Mouse (Mus musculus): Measurements from ENCODE around the gene Galr3. TPM values are rescaled to one million over a fixed set of nuclear protein-coding genes. Genes with fewer than 3 reads are reported as not detected.
"Not testable (repeated sequence)": the region's sequence is repeated elsewhere in the genome, so short reads cannot be mapped to it uniquely, and the experiment has no call there.

The Galr3 gene
- total and polyA plus RNA-seq, 3 experiments = not detected

GRCm38 (mm10) chr15:79006638-79007037 lies 35.0 kb upstream of the Galr3 start:
- no peaks in the 10 kb centered on the region for H3K27me3 ChIP-seq (ENCODE audit: control insufficient read depth, insufficient read depth, low read length)
- no peaks in the 10 kb centered on the region for H3K4me1 ChIP-seq (ENCODE audit: control insufficient read depth, insufficient read depth, low read length)
- intact Hi-C loops (cut with DNase I) = no loop called here
- TF ChIP-seq POLR2A (IDR thresholded peaks at IDR 0.05; ENCODE audit: insufficient read depth, low read depth, low read length) (no peak), CTCF (IDR thresholded peaks at IDR 0.05) (no peak), EP300 (IDR thresholded peaks at IDR 0.05; ENCODE audit: insufficient read depth, low read depth, low read length) (no peak)
- H3K4me3 ChIP-seq = no peak overlapping the region
- H3K36me3 ChIP-seq (ENCODE audit: control insufficient read depth, insufficient read depth, low read length) = no peaks in the 10 kb centered on the region
- H3K79me2 ChIP-seq (replicated peaks; ENCODE audit: control insufficient read depth, insufficient read depth, low read length) = no peaks in the 10 kb centered on the region
- no peak for DNase-seq
- no peak overlapping the region for H3K9ac ChIP-seq (ENCODE audit: low read depth, low read length)
- 76% methylated on average over 3 of the region's 3 CpGs for WGBS
- no peak overlapping the region for H3K27ac ChIP-seq

GRCm38 (mm10) chr15:79007059-79007458 lies 34.6 kb upstream of the Galr3 start:
- Histone ChIP-seq H3K36me3 (ENCODE audit: control insufficient read depth, insufficient read depth, low read length) (no peaks in the 10 kb centered on the region), H3K27ac (no peak overlapping the region), H3K4me3 (no peak overlapping the region), H3K27me3 (ENCODE audit: control insufficient read depth, insufficient read depth, low read length) (no peaks in the 10 kb centered on the region), H3K9ac (ENCODE audit: low read depth, low read length) (no peak overlapping the region), H3K4me1 (ENCODE audit: control insufficient read depth, insufficient read depth, low read length) (no peaks in the 10 kb centered on the region), H3K79me2 (replicated peaks; ENCODE audit: control insufficient read depth, insufficient read depth, low read length) (no peaks in the 10 kb centered on the region)
- TF ChIP-seq CTCF (IDR thresholded peaks at IDR 0.05) = no peak
- TF ChIP-seq EP300 (IDR thresholded peaks at IDR 0.05; ENCODE audit: insufficient read depth, low read depth, low read length) = no peak
- TF ChIP-seq POLR2A (IDR thresholded peaks at IDR 0.05; ENCODE audit: insufficient read depth, low read depth, low read length) = no peak
- intact Hi-C loops (cut with DNase I) = no loop called here
- no peak for DNase-seq
- 93% methylated on average over 5 of the region's 5 CpGs for WGBS

GRCm38 (mm10) chr15:79007836-79008235 lies 33.8 kb upstream of the Galr3 start:
- peak; percentile 37 for TF ChIP-seq CTCF (IDR thresholded peaks at IDR 0.05)
- WGBS = 88% methylated on average over 6 of the region's 6 CpGs
- intact Hi-C loops (cut with DNase I); H3K4me1 ChIP-seq (ENCODE audit: control insufficient read depth, insufficient read depth, low read length); H3K36me3 ChIP-seq (ENCODE audit: control insufficient read depth, insufficient read depth, low read length); H3K4me3 ChIP-seq; H3K9ac ChIP-seq (ENCODE audit: low read depth, low read length); DNase-seq; H3K27ac ChIP-seq; H3K79me2 ChIP-seq (replicated peaks; ENCODE audit: control insufficient read depth, insufficient read depth, low read length); H3K27me3 ChIP-seq (ENCODE audit: control insufficient read depth, insufficient read depth, low read length): not testable (repeated sequence)

- Histone ChIP-seq H3K9ac (ENCODE audit: low read depth, low read length) (no peak overlapping the region), H3K27ac (no peak overlapping the region), H3K36me3 (ENCODE audit: control insufficient read depth, insufficient read depth, low read length) (no peaks in the 10 kb centered on the region), H3K27me3 (ENCODE audit: control insufficient read depth, insufficient read depth, low read length) (no peaks in the 10 kb centered on the region), H3K4me1 (ENCODE audit: control insufficient read depth, insufficient read depth, low read length) (no peaks in the 10 kb centered on the region), H3K4me3 (no peak overlapping the region), H3K79me2 (replicated peaks; ENCODE audit: control insufficient read depth, insufficient read depth, low read length) (no peaks in the 10 kb centered on the region)
- 60% methylated on average over 5 of the region's 5 CpGs for WGBS
- TF ChIP-seq POLR2A (IDR thresholded peaks at IDR 0.05; ENCODE audit: insufficient read depth, low read depth, low read length) (no peak), EP300 (IDR thresholded peaks at IDR 0.05; ENCODE audit: insufficient read depth, low read depth, low read length) (no peak), CTCF (IDR thresholded peaks at IDR 0.05) (no peak)
- intact Hi-C loops (cut with DNase I) = no loop called here
- DNase-seq = no peak
Measured at GRCm38 (mm10) chr15:79009734-79010133, 32.0 kb upstream of the Galr3 start.

GRCm38 (mm10) chr15:79011550-79011949 lies 30.1 kb upstream of the Galr3 start:
- intact Hi-C loops (cut with DNase I) = no loop called here
- TF ChIP-seq EP300 (IDR thresholded peaks at IDR 0.05; ENCODE audit: insufficient read depth, low read depth, low read length) (no peak), CTCF (IDR thresholded peaks at IDR 0.05) (no peak), POLR2A (IDR thresholded peaks at IDR 0.05; ENCODE audit: insufficient read depth, low read depth, low read length) (no peak)
- no peak overlapping the region for H3K9ac ChIP-seq (ENCODE audit: low read depth, low read length)

GRCm38 (mm10) chr15:79013382-79013781 lies 28.3 kb upstream of the Galr3 start:
- 69% methylated on average over 7 of the region's 7 CpGs for WGBS

More at GRCm38 (mm10) chr15:79011550-79011949, 30.1 kb upstream of the Galr3 start:
- Histone ChIP-seq H3K4me3 (no peak overlapping the region), H3K79me2 (replicated peaks; ENCODE audit: control insufficient read depth, insufficient read depth, low read length) (no peaks in the 10 kb centered on the region), H3K27ac (no peak overlapping the region), H3K36me3 (ENCODE audit: control insufficient read depth, insufficient read depth, low read length) (no peaks in the 10 kb centered on the region), H3K27me3 (ENCODE audit: control insufficient read depth, insufficient read depth, low read length) (no peaks in the 10 kb centered on the region), H3K4me1 (ENCODE audit: control insufficient read depth, insufficient read depth, low read length) (no peaks in the 10 kb centered on the region)
- WGBS = 62% methylated on average over 10 of the region's 10 CpGs
- DNase-seq = no peak

More at GRCm38 (mm10) chr15:79013382-79013781, 28.3 kb upstream of the Galr3 start:
- Histone ChIP-seq H3K27ac (no peak overlapping the region), H3K79me2 (replicated peaks; ENCODE audit: control insufficient read depth, insufficient read depth, low read length) (no peaks in the 10 kb centered on the region), H3K4me3 (no peak overlapping the region), H3K9ac (ENCODE audit: low read depth, low read length) (no peak overlapping the region), H3K36me3 (ENCODE audit: control insufficient read depth, insufficient read depth, low read length) (no peaks in the 10 kb centered on the region), H3K4me1 (ENCODE audit: control insufficient read depth, insufficient read depth, low read length) (no peaks in the 10 kb centered on the region), H3K27me3 (ENCODE audit: control insufficient read depth, insufficient read depth, low read length) (no peaks in the 10 kb centered on the region)
- intact Hi-C loops (cut with DNase I) = no loop called here
- TF ChIP-seq EP300 (IDR thresholded peaks at IDR 0.05; ENCODE audit: insufficient read depth, low read depth, low read length) (no peak), POLR2A (IDR thresholded peaks at IDR 0.05; ENCODE audit: insufficient read depth, low read depth, low read length) (no peak), CTCF (IDR thresholded peaks at IDR 0.05) (no peak)
- no peak for DNase-seq

Measured in heart, adult 2 months (tissue).